Comparison of ENCODE assay signal across 30 mouse cellular contexts in genomic region chr11:101990244-101990643, GRCm38 (mm10). TPM values are rescaled to one million over a fixed set of nuclear protein-coding genes. Genes with fewer than 3 reads are reported as not detected.
"Had no signal": no experiment of that assay in that cellular context is flagged by ENCODE, and none has a peak within 500 bp of the region (broad histone marks: within the 10 kb centered on the region; RNA-seq: fewer than 3 reads in every experiment).

No protein-coding gene starts in this region.

- DNase-seq: kidney, adult 2 months; kidney, postnatal 25 days; layer of hippocampus, adult 9-11 months; liver; lung, adult 18-20 months; lung, postnatal 10 days; lung, postnatal 36 days; midbrain, embryonic 14.5 days; thymus, adult 18-20 months; thymus, postnatal 36 days had no signal

- H3K36me3 ChIP-seq: limb, embryonic 10.5 days; limb, embryonic 13.5 days; liver, embryonic 12.5 days; liver, embryonic 15.5 days; lung, embryonic 15.5 days; midbrain, embryonic 10.5 days had no signal

- ATAC-seq: intestine, postnatal 0 days; liver, embryonic 12.5 days had no signal

- H3K9me3 ChIP-seq: limb, embryonic 10.5 days; limb, embryonic 13.5 days; liver, embryonic 12.5 days; liver, embryonic 15.5 days; lung, embryonic 15.5 days; megakaryocyte, embryonic 14.5 days; midbrain, embryonic 10.5 days had no signal

- H3K9ac ChIP-seq: limb, embryonic 13.5 days; liver, embryonic 12.5 days; liver, embryonic 15.5 days; lung, embryonic 15.5 days had no signal

- H3K4me3 ChIP-seq: layer of hippocampus, adult 2 months; limb, embryonic 10.5 days; limb, embryonic 13.5 days; liver, embryonic 12.5 days; liver, embryonic 15.5 days; lung, embryonic 15.5 days; megakaryocyte, embryonic 14.5 days; midbrain, embryonic 10.5 days had no signal

- H3K4me2 ChIP-seq: limb, embryonic 13.5 days; liver, embryonic 12.5 days; liver, embryonic 15.5 days; lung, embryonic 15.5 days had no signal

- H3K27ac ChIP-seq: kidney, postnatal 0 days; layer of hippocampus, adult 2 months; limb, embryonic 10.5 days; limb, embryonic 13.5 days; liver, embryonic 12.5 days; liver, embryonic 15.5 days; lung, embryonic 15.5 days; midbrain, embryonic 10.5 days had no signal

RNA-seq across cellular contexts. Expression of gene Cfap97d1, which starts 6.2 kb away (rescaled TPM):
- total RNA-seq: layer of hippocampus, adult 2 months; layer of hippocampus, postnatal 25 days; midbrain, postnatal 0 days had no signal
- polyA plus RNA-seq: intestine, postnatal 0 days; kidney, adult 2 months; kidney, embryonic 14.5 days; kidney, postnatal 0 days; large intestine, adult 2 months; limb, embryonic 10.5 days; limb, embryonic 13.5 days; liver, embryonic 12.5 days; liver, embryonic 15.5 days; lung, embryonic 15.5 days; midbrain, embryonic 10.5 days; midbrain, embryonic 14.5 days; midbrain, postnatal 0 days; neural tube, embryonic 11.5 days; neural tube, embryonic 14.5 days; small intestine, adult 2 months; spleen, adult 2 months; stomach, embryonic 16.5 days; urinary bladder, adult 2 months had no signal

RNA-seq across cellular contexts. Expression of gene Sost, which starts 23.4 kb away (rescaled TPM):
- total RNA-seq: layer of hippocampus, adult 2 months; layer of hippocampus, postnatal 25 days had no signal
- polyA plus RNA-seq: intestine, postnatal 0 days; large intestine, adult 2 months; midbrain, embryonic 14.5 days; neural tube, embryonic 11.5 days; neural tube, embryonic 14.5 days; small intestine, adult 2 months; stomach, embryonic 16.5 days had no signal

RNA-seq across cellular contexts. Expression of gene Cd300lg, which starts 51.1 kb away (rescaled TPM):
- total RNA-seq: layer of hippocampus, adult 2 months; layer of hippocampus, postnatal 25 days; midbrain, postnatal 0 days had no signal
